Mouse (Mus musculus): ENCODE results near the gene Gramd1b. TPM values are rescaled to one million over a fixed set of nuclear protein-coding genes. Genes with fewer than 3 reads are reported as not detected.

Gene Gramd1b
- polyA plus RNA-seq, 1 experiment = 188 TPM

DNA sequence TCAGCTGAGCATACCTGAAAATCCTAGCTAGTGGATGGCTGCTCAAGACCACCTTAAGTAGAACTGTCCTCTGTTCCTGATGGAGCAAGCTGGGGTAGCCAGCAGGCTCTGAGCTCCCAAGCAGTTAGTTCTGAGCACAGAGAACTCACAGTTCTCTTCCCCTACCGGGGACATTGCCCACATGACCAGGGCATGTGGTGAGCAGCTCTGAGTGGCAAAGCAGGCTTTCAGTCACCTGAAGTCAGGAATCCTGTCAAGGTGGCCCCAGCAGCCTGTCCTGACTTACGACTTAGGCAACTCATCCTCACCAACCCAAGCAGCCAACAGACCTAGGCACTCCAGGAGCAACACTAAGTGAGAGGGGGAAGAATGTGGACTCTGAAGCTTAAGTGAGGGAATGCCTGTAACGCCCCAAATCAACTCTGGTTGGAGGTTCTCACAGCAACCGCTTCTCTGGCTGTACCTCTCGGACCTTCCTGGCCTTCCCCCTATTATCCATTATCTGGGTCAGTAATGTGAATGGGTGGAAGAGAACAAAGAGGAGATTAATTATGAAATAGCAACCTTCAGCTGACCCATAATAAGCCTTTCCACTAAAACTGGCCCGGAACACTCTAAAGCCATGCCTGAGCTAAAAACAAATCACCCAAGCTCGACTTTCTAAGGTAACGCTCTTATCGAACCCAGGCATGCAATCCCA lies 154.3 kb downstream of the Gramd1b start:
- DNase-seq = peak; percentile 60 to 63
- Histone ChIP-seq H3K27ac (ENCODE audit: insufficient read depth, low read length) (peak overlapping the region; percentile 98), H3K4me3 (replicated peaks; ENCODE audit: insufficient read depth, low read depth, low read length) (peak overlapping the region; percentile 78), H3K4me1 (ENCODE audit: control insufficient read depth, insufficient read depth, low read length) (peaks cover 32% of the 10 kb centered on the region), H3K27me3 (ENCODE audit: control insufficient read depth, insufficient read depth, low read length) (no peaks in the 10 kb centered on the region)
- whole genome bisulfite sequencing = 54% methylated on average over 9 of the region's 9 CpGs
- TF ChIP-seq POLR2A (IDR thresholded peaks at IDR 0.05; ENCODE audit: borderline replicate concordance, insufficient read depth, low read length) = peak; percentile 13; the same call in 1 of the 2 replicates
- no peak for TF ChIP-seq CTCF (IDR thresholded peaks at IDR 0.05; ENCODE audit: borderline replicate concordance, insufficient read depth, low read depth, low read length)

DNA sequence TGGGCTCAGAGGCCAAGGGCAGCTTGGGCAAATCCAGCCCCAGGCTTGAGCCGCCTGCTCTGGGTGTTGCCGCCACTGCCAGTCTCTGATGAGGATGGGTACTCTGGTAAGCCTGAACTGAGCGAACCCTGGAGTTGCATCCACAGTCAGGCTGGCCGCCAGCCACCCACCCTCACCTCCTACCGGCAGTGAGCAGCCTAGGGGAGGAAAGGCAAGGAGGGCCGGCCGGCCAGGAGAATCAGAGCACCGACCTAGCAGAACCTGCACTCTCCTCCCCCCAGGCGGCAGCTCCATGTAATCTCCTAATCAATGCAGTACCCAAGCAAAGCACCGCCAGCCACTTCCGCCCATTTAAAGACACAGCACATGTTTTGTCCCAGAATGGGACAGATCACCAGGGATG lies 155.0 kb downstream of the Gramd1b start:
- TF ChIP-seq POLR2A (IDR thresholded peaks at IDR 0.05; ENCODE audit: borderline replicate concordance, insufficient read depth, low read length) = peak; percentile 67
- TF ChIP-seq CTCF (IDR thresholded peaks at IDR 0.05; ENCODE audit: borderline replicate concordance, insufficient read depth, low read depth, low read length) = peak; percentile 41; the same call in 1 of the 2 replicates
- Histone ChIP-seq H3K27me3 (ENCODE audit: control insufficient read depth, insufficient read depth, low read length) (no peaks in the 10 kb centered on the region), H3K27ac (ENCODE audit: insufficient read depth, low read length) (peak overlapping the region; percentile 98), H3K4me1 (ENCODE audit: control insufficient read depth, insufficient read depth, low read length) (peaks cover 26% of the 10 kb centered on the region), H3K4me3 (replicated peaks; ENCODE audit: insufficient read depth, low read depth, low read length) (peak overlapping the region; percentile 78)
- 1% methylated on average over 11 of the region's 11 CpGs for WGBS
- peak; percentile 89 to 90 for DNase-seq

DNA sequence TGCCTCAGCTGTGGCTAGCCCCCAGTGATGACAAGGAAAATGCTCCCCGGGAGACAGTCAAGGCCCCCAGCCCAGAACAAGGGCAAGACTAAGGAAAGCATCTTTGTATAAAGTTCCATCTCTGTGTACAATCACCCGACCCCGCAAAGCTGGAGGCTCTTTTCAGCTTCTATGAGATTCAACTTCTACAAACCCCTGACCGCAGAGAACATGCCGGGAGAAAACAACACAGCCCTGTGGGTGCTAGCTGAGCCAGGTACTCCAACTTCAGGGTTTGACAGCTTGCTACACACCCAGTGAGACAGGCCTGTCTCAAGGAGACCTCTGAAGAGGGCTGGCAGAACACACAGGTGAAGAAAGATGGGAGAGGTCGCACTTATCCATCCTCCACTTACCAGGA lies 155.7 kb downstream of the Gramd1b start:
- TF ChIP-seq POLR2A (IDR thresholded peaks at IDR 0.05; ENCODE audit: borderline replicate concordance, insufficient read depth, low read length) = no peak
- no peak for TF ChIP-seq CTCF (IDR thresholded peaks at IDR 0.05; ENCODE audit: borderline replicate concordance, insufficient read depth, low read depth, low read length)
- Histone ChIP-seq H3K27ac (ENCODE audit: insufficient read depth, low read length) (peak overlapping the region; percentile 98), H3K27me3 (ENCODE audit: control insufficient read depth, insufficient read depth, low read length) (no peaks in the 10 kb centered on the region), H3K4me1 (ENCODE audit: control insufficient read depth, insufficient read depth, low read length) (peaks cover 22% of the 10 kb centered on the region), H3K4me3 (replicated peaks; ENCODE audit: insufficient read depth, low read depth, low read length) (peak overlapping the region; percentile 78)
- 7% methylated on average over 6 of the region's 6 CpGs for WGBS
- DNase-seq = peak; percentile 46 to 62

GRCm38 (mm10) chr9:40374992-40375391 lies 156.2 kb downstream of the Gramd1b start:
- Histone ChIP-seq H3K27ac (ENCODE audit: insufficient read depth, low read length) (peak overlapping the region; percentile 98), H3K4me3 (replicated peaks; ENCODE audit: insufficient read depth, low read depth, low read length) (peak overlapping the region; percentile 78), H3K4me1 (ENCODE audit: control insufficient read depth, insufficient read depth, low read length) (peaks cover 26% of the 10 kb centered on the region), H3K27me3 (ENCODE audit: control insufficient read depth, insufficient read depth, low read length) (no peaks in the 10 kb centered on the region)
- no peak for DNase-seq
- no peak for TF ChIP-seq POLR2A (IDR thresholded peaks at IDR 0.05; ENCODE audit: borderline replicate concordance, insufficient read depth, low read length)
- no peak for TF ChIP-seq CTCF (IDR thresholded peaks at IDR 0.05; ENCODE audit: borderline replicate concordance, insufficient read depth, low read depth, low read length)
- WGBS = 11% methylated on average over 5 of the region's 5 CpGs

DNA sequence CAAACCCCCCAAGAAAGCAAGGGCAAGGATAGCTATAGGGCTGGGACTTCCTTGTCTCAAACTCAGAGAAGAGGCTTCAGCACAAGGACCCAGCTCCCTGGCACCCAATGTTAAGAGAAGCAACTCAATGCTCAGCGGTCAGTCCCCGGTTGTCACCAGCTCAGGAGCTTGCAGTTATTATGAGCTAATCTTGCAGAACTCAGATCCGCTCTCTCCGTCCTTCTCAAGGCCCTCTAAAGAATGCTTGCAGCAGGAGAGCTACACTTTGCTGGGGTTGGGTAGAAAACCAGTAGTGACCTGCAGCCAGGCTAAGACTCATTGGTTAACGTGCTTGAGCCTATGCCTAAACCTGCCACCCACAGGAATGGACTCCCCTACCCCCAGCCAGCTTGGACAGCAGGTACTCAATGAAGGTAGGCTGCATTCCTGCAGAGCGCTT lies 156.6 kb downstream of the Gramd1b start:
- Histone ChIP-seq H3K4me3 (replicated peaks; ENCODE audit: insufficient read depth, low read depth, low read length) (peak overlapping the region; percentile 78), H3K27ac (ENCODE audit: insufficient read depth, low read length) (peak overlapping the region; percentile 83)
- peak; percentile 64 to 66 for DNase-seq

GRCm38 (mm10) chr9:40374052-40374451 lies 157.1 kb downstream of the Gramd1b start:
- Histone ChIP-seq H3K27me3 (ENCODE audit: control insufficient read depth, insufficient read depth, low read length) (no peaks in the 10 kb centered on the region), H3K4me1 (ENCODE audit: control insufficient read depth, insufficient read depth, low read length) (peaks cover 33% of the 10 kb centered on the region), H3K27ac (ENCODE audit: insufficient read depth, low read length) (peak overlapping the region; percentile 83), H3K4me3 (replicated peaks; ENCODE audit: insufficient read depth, low read depth, low read length) (peak overlapping the region; percentile 78)
- DNase-seq = no peak
- WGBS = 10% methylated on average over 11 of the region's 11 CpGs
- TF ChIP-seq CTCF (IDR thresholded peaks at IDR 0.05; ENCODE audit: borderline replicate concordance, insufficient read depth, low read depth, low read length) (no peak), POLR2A (IDR thresholded peaks at IDR 0.05; ENCODE audit: borderline replicate concordance, insufficient read depth, low read length) (no peak)

More for the DNA sequence above, 156.6 kb downstream of the Gramd1b start:
- 0 out of 2 replicates have a peak, but pooled peaks have one; percentile 15 for TF ChIP-seq POLR2A (IDR thresholded peaks at IDR 0.05; ENCODE audit: borderline replicate concordance, insufficient read depth, low read length)
- TF ChIP-seq CTCF (IDR thresholded peaks at IDR 0.05; ENCODE audit: borderline replicate concordance, insufficient read depth, low read depth, low read length) = no peak
- WGBS = 9% methylated on average over 6 of the region's 6 CpGs
- Histone ChIP-seq H3K27me3 (ENCODE audit: control insufficient read depth, insufficient read depth, low read length) (no peaks in the 10 kb centered on the region), H3K4me1 (ENCODE audit: control insufficient read depth, insufficient read depth, low read length) (peaks cover 30% of the 10 kb centered on the region)

DNA sequence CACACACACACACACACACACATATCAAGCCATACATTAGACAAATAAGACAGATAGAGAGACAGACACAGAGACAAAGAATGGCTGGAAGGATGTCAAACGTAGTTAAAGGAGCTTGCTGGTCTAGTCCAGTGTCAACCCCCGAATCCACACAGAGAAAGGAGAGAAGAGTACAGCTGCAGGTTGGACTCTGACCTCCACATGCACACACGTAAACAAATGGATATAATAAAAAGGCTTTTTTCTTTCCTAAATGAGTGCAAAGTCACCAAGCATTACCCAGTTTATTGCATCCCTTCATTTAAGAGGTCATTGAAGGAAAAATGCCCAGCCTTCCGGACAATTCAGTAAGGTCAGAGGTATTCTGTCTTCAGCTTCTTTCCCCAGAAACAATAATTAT lies 161.0 kb downstream of the Gramd1b start:
- Histone ChIP-seq H3K27ac (ENCODE audit: insufficient read depth, low read length) (0 out of 2 replicates have a peak overlapping the region, but pooled peaks have one; percentile 55), H3K4me3 (replicated peaks; ENCODE audit: insufficient read depth, low read depth, low read length) (no peak overlapping the region), H3K4me1 (ENCODE audit: control insufficient read depth, insufficient read depth, low read length) (peaks cover 23% of the 10 kb centered on the region), H3K27me3 (ENCODE audit: control insufficient read depth, insufficient read depth, low read length) (no peaks in the 10 kb centered on the region)
- TF ChIP-seq CTCF (IDR thresholded peaks at IDR 0.05; ENCODE audit: borderline replicate concordance, insufficient read depth, low read depth, low read length) = no peak
- no peak for TF ChIP-seq POLR2A (IDR thresholded peaks at IDR 0.05; ENCODE audit: borderline replicate concordance, insufficient read depth, low read length)
- no peak for DNase-seq
- WGBS = 38% methylated on average over 4 of the region's 4 CpGs

DNA sequence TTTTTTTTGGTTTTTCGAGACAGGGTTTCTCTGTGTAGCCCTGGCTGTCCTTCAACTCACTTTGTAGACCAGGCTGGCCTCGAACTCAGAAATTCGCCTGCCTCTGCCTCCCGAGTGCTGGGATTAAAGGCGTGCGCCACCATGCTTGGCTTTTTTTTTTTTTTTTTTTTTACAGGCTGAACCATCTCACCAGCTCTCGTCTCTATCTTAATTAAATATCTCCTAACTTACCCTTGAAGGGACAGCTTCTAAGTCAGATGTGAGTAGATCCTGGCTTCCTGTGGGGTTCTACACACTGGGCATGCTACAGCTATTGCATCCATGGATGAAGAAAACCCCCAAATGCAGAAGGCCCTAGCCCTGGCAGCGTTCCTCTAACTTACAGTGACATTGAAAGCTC lies 164.4 kb downstream of the Gramd1b start:
- 71% methylated on average over 8 of the region's 8 CpGs for WGBS
- Histone ChIP-seq H3K27me3 (ENCODE audit: control insufficient read depth, insufficient read depth, low read length) (no peaks in the 10 kb centered on the region), H3K27ac (ENCODE audit: insufficient read depth, low read length) (no peak overlapping the region), H3K4me3 (replicated peaks; ENCODE audit: insufficient read depth, low read depth, low read length) (no peak overlapping the region), H3K4me1 (ENCODE audit: control insufficient read depth, insufficient read depth, low read length) (peaks cover 27% of the 10 kb centered on the region)
- no peak for DNase-seq
- TF ChIP-seq CTCF (IDR thresholded peaks at IDR 0.05; ENCODE audit: borderline replicate concordance, insufficient read depth, low read depth, low read length) = no peak
- no peak for TF ChIP-seq POLR2A (IDR thresholded peaks at IDR 0.05; ENCODE audit: borderline replicate concordance, insufficient read depth, low read length)
